Mouse (Mus musculus): Measurements from ENCODE around the gene Tbc1d25.

- no peak for TF ChIP-seq EP300 (IDR thresholded peaks at IDR 0.05; ENCODE audit: low read depth)
- TF ChIP-seq CTCF (IDR thresholded peaks at IDR 0.05; ENCODE audit: low read depth), result no peak
Measured at GRCm38 (mm10) chrX:8164471-8164870, 11.5 kb downstream of the Tbc1d25 start.

All from heart, postnatal 0 days (tissue).